Mouse (Mus musculus) heart, embryonic 11.5 days (tissue): Measurements from ENCODE around the gene Cpne5. TPM values are rescaled to one million over a fixed set of nuclear protein-coding genes. Genes with fewer than 3 reads are reported as not detected.

Source experiments
- ATAC-seq: fragments of 200-750 bp; cut with Nextera tagmentation; replicated peaks from 2 replicates; pipeline ENCODE4 v1.8.0; 2017; ENCODE audit warnings: moderate library complexity; ENCODE audit not compliant: insufficient number of reproducible peaks, low FRiP score, low TSS enrichment
- H3K27ac ChIP-seq: fragments of 300-500 bp; sonication (generic); 2 replicates; pipeline ENCODE4 v1.5.1; 2014; ENCODE audit warnings: mild to moderate bottlenecking, low read depth, low read length
- H3K27me3 ChIP-seq: fragments of 300-500 bp; sonication (generic); 2 replicates; pipeline ENCODE4 v1.6.1; 2014; ENCODE audit warnings: mild to moderate bottlenecking, low read length, mixed read lengths; ENCODE audit not compliant: control insufficient read depth, insufficient read depth
- H3K36me3 ChIP-seq: fragments of 300-500 bp; sonication (generic); 2 replicates; pipeline ENCODE4 v1.6.1; 2014; ENCODE audit warnings: mild to moderate bottlenecking, low read length, moderate library complexity, mixed read lengths; ENCODE audit not compliant: control insufficient read depth, insufficient read depth
- H3K4me1 ChIP-seq: fragments of 300-500 bp; sonication (generic); 2 replicates; pipeline ENCODE4 v1.6.1; 2014; ENCODE audit warnings: low read length; ENCODE audit not compliant: control insufficient read depth, insufficient read depth
- H3K4me2 ChIP-seq: fragments of 300-500 bp; sonication (generic); 2 replicates; pipeline ENCODE4 v1.6.1; 2014; ENCODE audit warnings: mild to moderate bottlenecking, moderate library complexity
- H3K4me3 ChIP-seq: fragments of 300-500 bp; sonication (generic); 2 replicates; pipeline ENCODE4 v1.5.1; 2014; ENCODE audit warnings: low read depth, low read length
- H3K9ac ChIP-seq: fragments of 300-500 bp; sonication (generic); 2 replicates; pipeline ENCODE4 v1.6.1; 2014; ENCODE audit warnings: mild to moderate bottlenecking, low read depth, low read length, moderate library complexity
- H3K9me3 ChIP-seq: fragments of 300-500 bp; sonication (generic); replicated peaks from 2 replicates; pipeline ENCODE4 v1.6.1; 2016; ENCODE audit warnings: low read length; ENCODE audit not compliant: control insufficient read depth
- whole genome bisulfite sequencing: fragments of 180-500 bp; shearing (Covaris S2); extraction: QIAGEN DNeasy Blood & Tissue Kit; methylation state at CpG from one replicate; pipeline ENCODE4 v1.1.7; 2014; ENCODE audit not compliant: insufficient replicate concordance; 5-methylcytosine and 5-hydroxymethylcytosine counted together
- polyA plus RNA-seq: library from polyadenylated mRNA; unstranded; fragments of >200 nt; fragmentation: Nextera tagmentation; extraction: Ambion mirVana; gene quantifications from 2 replicates; pipeline ENCODE4 v1.2.1, GENCODE M21; 2014

Gene Cpne5
- polyA plus RNA-seq, 1 experiment from 2014 or later: 24.0 TPM

- WGBS: 35% methylated on average over 12 of the region's 12 CpGs
- no peak overlapping the region; the same call in 1 of the 2 replicates for H3K9ac ChIP-seq
- H3K9me3 ChIP-seq: no peaks in the 10 kb centered on the region
- 0 out of 2 replicates have a peak, but pooled peaks cover 4% of the 10 kb centered on the region for H3K27me3 ChIP-seq
- no peak overlapping the region for H3K27ac ChIP-seq
- no peaks in the 10 kb centered on the region for H3K36me3 ChIP-seq
- no peak for ATAC-seq
- no peak overlapping the region for H3K4me3 ChIP-seq
- H3K4me1 ChIP-seq: peaks cover 21% of the 10 kb centered on the region; the same call in 1 of the 2 replicates
- H3K4me2 ChIP-seq: no peak overlapping the region
Observed at GRCm38 (mm10) chr17:29213381-29214192, 24.4 kb downstream of the Cpne5 start.

DNA sequence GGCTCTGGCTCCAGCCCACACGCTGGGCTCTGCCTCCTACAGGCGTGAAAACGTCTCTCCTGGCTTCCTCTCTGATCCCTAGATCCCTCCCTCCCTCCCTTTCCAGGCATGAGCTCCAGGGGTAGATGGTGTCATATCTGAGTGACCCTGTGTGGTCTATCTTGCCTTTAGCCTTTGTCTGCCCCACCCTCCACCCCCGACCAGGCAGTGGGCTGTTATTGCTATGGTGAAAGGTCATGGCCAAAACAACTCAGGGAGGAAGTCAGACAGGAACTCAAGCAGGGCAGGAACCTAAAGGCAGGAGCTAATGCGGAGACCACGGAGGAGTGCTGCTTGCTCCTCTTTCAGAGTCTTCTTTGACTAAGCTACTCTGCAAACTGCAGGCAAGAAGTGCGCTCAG, 26.1 kb downstream of the Cpne5 start:
- no peak overlapping the region for H3K9ac ChIP-seq
- no peak for ATAC-seq
- no peaks in the 10 kb centered on the region for H3K9me3 ChIP-seq
- peak overlapping the region; percentile 59; the same call in 1 of the 2 replicates for H3K27ac ChIP-seq
- H3K36me3 ChIP-seq: no peaks in the 10 kb centered on the region
- H3K27me3 ChIP-seq: 0 out of 2 replicates have a peak, but pooled peaks cover 4% of the 10 kb centered on the region
- H3K4me3 ChIP-seq: no peak overlapping the region
- peak overlapping the region; percentile 31 for H3K4me2 ChIP-seq
- WGBS: 35% methylated on average over 7 of the region's 7 CpGs
- peaks cover 21% of the 10 kb centered on the region; the same call in 1 of the 2 replicates for H3K4me1 ChIP-seq

GRCm38 (mm10) chr17:29210037-29210436, 27.9 kb downstream of the Cpne5 start:
- 73% methylated on average over 3 of the region's 3 CpGs for WGBS
- Histone ChIP-seq H3K9me3 (no peaks in the 10 kb centered on the region), H3K36me3 (no peaks in the 10 kb centered on the region), H3K4me1 (peaks cover 21% of the 10 kb centered on the region), H3K27me3 (0 out of 2 replicates have a peak, but pooled peaks cover 4% of the 10 kb centered on the region), H3K4me2 (no peak overlapping the region), H3K27ac (no peak overlapping the region), H3K9ac (no peak overlapping the region), H3K4me3 (no peak overlapping the region)
- ATAC-seq: no peak

GRCm38 (mm10) chr17:29206052-29206451, 31.9 kb downstream of the Cpne5 start:
- H3K36me3 ChIP-seq: no peaks in the 10 kb centered on the region
- peaks cover 8% of the 10 kb centered on the region for H3K4me1 ChIP-seq
- 0 out of 2 replicates have a peak overlapping the region, but pooled peaks have one; percentile 12 for H3K4me2 ChIP-seq
- no peaks in the 10 kb centered on the region for H3K27me3 ChIP-seq
- no peak overlapping the region for H3K9ac ChIP-seq
- ATAC-seq: no peak
- peak overlapping the region; percentile 57 for H3K27ac ChIP-seq
- 56% methylated on average over 7 of the region's 7 CpGs for WGBS
- H3K9me3 ChIP-seq: no peaks in the 10 kb centered on the region
- no peak overlapping the region for H3K4me3 ChIP-seq

DNA sequence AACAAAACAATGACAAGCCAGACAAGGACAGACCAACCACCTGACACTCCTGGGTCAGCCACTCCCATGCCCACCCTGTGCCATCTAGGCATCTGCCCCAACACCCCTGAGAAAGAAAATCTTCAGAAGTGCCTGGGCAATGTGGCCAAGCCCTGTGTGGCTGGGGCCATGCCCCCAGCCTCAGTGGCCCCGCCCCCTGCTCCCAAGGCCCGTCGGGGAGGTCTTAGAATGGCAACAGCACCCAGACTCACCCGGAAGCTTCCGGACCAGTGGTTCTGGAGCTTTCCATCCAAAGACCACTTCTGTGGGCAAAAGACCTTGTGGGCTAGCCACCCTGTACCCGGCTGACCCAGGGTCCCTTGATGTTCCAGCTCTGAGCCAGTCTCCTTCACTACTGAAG, 35.4 kb downstream of the Cpne5 start:
- Histone ChIP-seq H3K27me3 (no peaks in the 10 kb centered on the region), H3K36me3 (no peaks in the 10 kb centered on the region)
- ATAC-seq: no peak

GRCm38 (mm10) chr17:29199821-29200220, 38.1 kb downstream of the Cpne5 start:
- Histone ChIP-seq H3K4me1 (peaks cover 3% of the 10 kb centered on the region), H3K9me3 (no peaks in the 10 kb centered on the region), H3K4me2 (no peak overlapping the region), H3K27me3 (no peaks in the 10 kb centered on the region), H3K36me3 (no peaks in the 10 kb centered on the region), H3K4me3 (no peak overlapping the region), H3K27ac (no peak overlapping the region), H3K9ac (no peak overlapping the region)
- 33% methylated on average over 6 of the region's 7 CpGs for whole genome bisulfite sequencing
- ATAC-seq: no peak

More for the DNA sequence above, 35.4 kb downstream of the Cpne5 start:
- no peak overlapping the region for H3K9ac ChIP-seq
- 75% methylated on average over 6 of the region's 6 CpGs for WGBS
- H3K4me1 ChIP-seq: peaks cover 3% of the 10 kb centered on the region
- no peak overlapping the region for H3K4me2 ChIP-seq
- no peak overlapping the region for H3K4me3 ChIP-seq
- H3K27ac ChIP-seq: no peak overlapping the region
- H3K9me3 ChIP-seq: no peaks in the 10 kb centered on the region

DNA sequence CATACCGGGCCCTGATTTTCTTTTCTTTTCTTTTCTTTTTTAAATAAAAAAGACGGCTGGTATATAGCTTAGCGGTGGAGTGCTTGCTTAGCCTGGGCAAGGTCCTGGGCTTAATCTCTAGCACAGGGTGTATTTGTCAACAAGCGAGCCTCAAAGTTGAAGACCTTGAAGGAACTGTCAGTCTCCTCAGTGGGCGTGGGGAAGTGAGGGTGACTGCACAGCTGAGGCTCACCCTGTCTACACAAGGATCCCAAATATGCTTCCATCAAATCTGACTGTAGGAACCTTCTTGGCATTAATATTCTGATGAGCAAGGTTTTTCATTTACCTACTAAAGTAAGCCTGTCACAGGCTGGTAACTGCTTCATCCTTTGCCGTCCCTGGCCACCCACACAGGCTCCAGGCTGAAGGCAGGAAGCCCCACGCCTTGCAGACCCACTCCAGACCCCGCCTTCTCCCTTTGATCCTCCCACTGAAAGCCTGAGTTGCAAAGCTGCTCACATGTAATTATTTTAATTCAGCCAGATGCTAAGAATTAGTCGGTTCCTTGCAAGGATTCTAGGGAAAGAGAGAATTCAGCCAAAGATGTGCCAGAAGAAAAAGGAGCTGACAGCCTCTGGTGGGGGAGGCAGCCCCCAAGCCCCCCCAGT, 38.7 kb downstream of the Cpne5 start:
- Histone ChIP-seq H3K36me3 (no peaks in the 10 kb centered on the region), H3K9ac (0 out of 2 replicates have a peak overlapping the region, but pooled peaks have one; percentile 34), H3K27me3 (no peaks in the 10 kb centered on the region), H3K4me2 (no peak overlapping the region), H3K4me1 (peaks cover 3% of the 10 kb centered on the region), H3K4me3 (no peak overlapping the region), H3K9me3 (no peaks in the 10 kb centered on the region), H3K27ac (no peak overlapping the region)
- ATAC-seq: no peak
- 28% methylated on average over 9 of the region's 9 CpGs for WGBS

GRCm38 (mm10) chr17:29195579-29195978, 42.4 kb downstream of the Cpne5 start:
- H3K9me3 ChIP-seq: no peaks in the 10 kb centered on the region
- H3K9ac ChIP-seq: no peak overlapping the region
- ATAC-seq: no peak
- H3K4me2 ChIP-seq: no peak overlapping the region
- H3K27ac ChIP-seq: no peak overlapping the region
- no peaks in the 10 kb centered on the region for H3K36me3 ChIP-seq
- H3K27me3 ChIP-seq: no peaks in the 10 kb centered on the region
- H3K4me1 ChIP-seq: peaks cover 3% of the 10 kb centered on the region
- 64% methylated on average over 4 of the region's 4 CpGs for WGBS
- no peak overlapping the region for H3K4me3 ChIP-seq
